Mouse (Mus musculus) retina, postnatal 7 days (tissue): ENCODE data around the gene Flvcr1.
A peak's percentile ranks its signal among the peaks of the same experiment; 100 is the strongest.

Experiments used
- DNase-seq: peaks from one replicate; pipeline ENCODE4 v3.0.0-alpha.2; 2012; ENCODE audit warnings: low read depth, low spot score

Gene Flvcr1

GRCm38 (mm10) chr1:190980470-190980869, 45.5 kb downstream of the Flvcr1 start:
- no peak for DNase-seq

- peak; percentile 67 for DNase-seq
Measured at GRCm38 (mm10) chr1:190979100-190979563, 46.8 kb downstream of the Flvcr1 start, which contains the start of gene Vash2. TSS of gene Vash2 (minus strand) at chr1:190979296.

- DNase-seq = no peak
Measured at GRCm38 (mm10) chr1:190978511-190979073, 47.4 kb downstream of the Flvcr1 start.

GRCm38 (mm10) chr1:190978001-190978400, 48.0 kb downstream of the Flvcr1 start:
- DNase-seq = no peak

GRCm38 (mm10) chr1:190976887-190977573, 48.9 kb downstream of the Flvcr1 start:
- DNase-seq = no peak

GRCm38 (mm10) chr1:190974833-190975232, 51.1 kb downstream of the Flvcr1 start:
- DNase-seq = no peak

- DNase-seq = no peak
Measured at GRCm38 (mm10) chr1:190974191-190974590, 51.8 kb downstream of the Flvcr1 start.

- DNase-seq = no peak
Measured at GRCm38 (mm10) chr1:190972612-190973192, 53.3 kb downstream of the Flvcr1 start.

GRCm38 (mm10) chr1:190971708-190972610, 54.0 kb downstream of the Flvcr1 start:
- no peak for DNase-seq

- DNase-seq = no peak
Measured at GRCm38 (mm10) chr1:190968010-190968409, 57.9 kb downstream of the Flvcr1 start.

- no peak for DNase-seq
Measured at GRCm38 (mm10) chr1:190964992-190965780, 60.8 kb downstream of the Flvcr1 start.

GRCm38 (mm10) chr1:190962760-190963159, 63.2 kb downstream of the Flvcr1 start:
- no peak for DNase-seq

- no peak for DNase-seq
Measured at GRCm38 (mm10) chr1:190958821-190959220, 67.1 kb downstream of the Flvcr1 start.
